Mouse (Mus musculus) hindbrain, postnatal 0 days (tissue): ENCODE measurements around the gene Stil. TPM values are rescaled to one million over a fixed set of nuclear protein-coding genes. Genes with fewer than 3 reads are reported as not detected.
A peak's percentile ranks its signal among the peaks of the same experiment; 100 is the strongest.

Source experiments
- ATAC-seq: fragments of 200-750 bp; cut with Nextera tagmentation; 2 replicates; pipeline ENCODE4 v1.8.0; 2017; ENCODE audit warnings: mild to moderate bottlenecking, moderate TSS enrichment, moderate library complexity
- DNase-seq: peaks from one replicate; pipeline ENCODE4 v3.0.0-alpha.2; 2015; ENCODE audit warnings: low spot score
- H3K27ac ChIP-seq: fragments of 300-500 bp; sonication (generic); 2 replicates; pipeline ENCODE4 v1.5.1; 2014; ENCODE audit warnings: mild to moderate bottlenecking
- H3K27me3 ChIP-seq: fragments of 300-500 bp; sonication (generic); 2 replicates; pipeline ENCODE4 v1.6.1; 2014; ENCODE audit warnings: low read length, mixed read lengths; ENCODE audit not compliant: insufficient read depth
- H3K36me3 ChIP-seq: fragments of 300-500 bp; sonication (generic); 2 replicates; pipeline ENCODE4 v1.6.1; 2014; ENCODE audit warnings: low read length, mixed read lengths; ENCODE audit not compliant: insufficient read depth
- H3K4me1 ChIP-seq: fragments of 300-500 bp; sonication (generic); 2 replicates; pipeline ENCODE4 v1.6.1; 2014; ENCODE audit warnings: antibody characterized with exemption, low read length, mixed read lengths; ENCODE audit not compliant: insufficient read depth
- H3K4me2 ChIP-seq: fragments of 300-500 bp; sonication (generic); 2 replicates; pipeline ENCODE4 v1.6.1; 2014; ENCODE audit warnings: low read depth, mild to moderate bottlenecking, low read length, moderate library complexity, mixed read lengths
- H3K4me3 ChIP-seq: fragments of 300-500 bp; sonication (generic); 2 replicates; pipeline ENCODE4 v1.5.1; 2014; ENCODE audit warnings: low read length
- H3K9ac ChIP-seq: fragments of 300-500 bp; sonication (generic); replicated peaks from 2 replicates; pipeline ENCODE4 v1.6.1; 2014; ENCODE audit warnings: mild to moderate bottlenecking, low read length, moderate library complexity, mixed read lengths
- H3K9me3 ChIP-seq: fragments of 300-500 bp; sonication (generic); 2 replicates; pipeline ENCODE4 v1.6.1; 2016; ENCODE audit warnings: low read length, mixed read lengths
- CTCF ChIP-seq: IDR thresholded peaks from 2 replicates; pipeline ENCODE4 v1.5.1; 2016; ENCODE audit warnings: antibody characterized with exemption, control low read depth, low read depth
- WGBS: fragments of 180-500 bp; shearing (Covaris S2); extraction: QIAGEN DNeasy Blood & Tissue Kit; methylation state at CpG from one replicate; pipeline ENCODE4 v1.1.7; 2014; 5-methylcytosine and 5-hydroxymethylcytosine counted together
- polyA plus RNA-seq: library from polyadenylated mRNA; unstranded; fragments of >200 nt; fragmentation: Nextera tagmentation; extraction: Ambion mirVana; gene quantifications from 2 replicates; pipeline ENCODE4 v1.2.1, GENCODE M21; 2015
- total RNA-seq: library from RNA; depleted of rRNA; stranded (reverse); fragments of >200 nt; gene quantifications from 2 replicates; pipeline ENCODE4 v1.2.3, GENCODE M21; 2014

Gene Stil
- total and polyA plus RNA-seq, 2 experiments from 2014 or later: 2.3 to 2.8 TPM

DNA sequence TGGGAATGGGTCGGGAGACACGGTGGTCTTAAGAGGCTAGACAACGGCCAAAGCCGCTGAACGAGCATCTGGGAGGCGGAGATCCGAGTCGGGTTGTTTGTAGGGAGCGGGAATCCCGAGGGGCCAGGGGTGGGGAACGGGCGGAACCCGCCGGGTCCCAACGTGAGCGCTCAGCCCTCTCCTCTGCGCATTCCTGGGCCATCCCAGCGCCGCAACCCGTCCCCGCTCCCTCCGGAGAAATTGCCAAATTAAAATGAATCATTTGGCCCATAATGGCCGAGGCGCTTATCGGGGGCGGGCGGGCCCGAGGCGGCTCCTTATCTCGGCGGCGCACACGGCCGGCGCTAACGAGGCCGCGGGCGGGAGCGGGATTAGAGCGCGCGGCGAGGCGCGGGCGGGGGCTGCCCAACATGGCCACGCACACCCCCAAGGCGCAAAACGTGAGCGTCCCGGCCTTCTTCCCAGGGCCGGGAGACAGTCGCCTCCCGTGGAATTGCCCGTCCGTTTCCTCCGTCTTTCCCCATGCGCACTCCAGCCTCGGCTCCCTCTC is 56.5 kb downstream of the Stil start, which contains the start of gene Tal1:
Tal1 (plus strand) TSS at position 56 of the 550 bp plus-strand sequence.
- Histone ChIP-seq H3K4me2 (peak within 1 kb of the TSS; percentile 42), H3K9me3 (no peaks in the 10 kb centered on the region), H3K27ac (peak within 1 kb of the TSS; percentile 54; the same call in 1 of the 2 replicates), H3K4me3 (peak within 1 kb of the TSS; percentile 29), H3K27me3 (peaks cover 66% of the 10 kb centered on the region), H3K36me3 (no peaks in the 10 kb centered on the region), H3K9ac (peak within 1 kb of the TSS; percentile 18; the same call in 1 of the 2 replicates), H3K4me1 (peaks cover 5% of the 10 kb centered on the region)
- DNase-seq: no peak
- peak; percentile 45; the same call in 1 of the 2 replicates for ATAC-seq
- 1% methylated on average over 56 of the region's 60 CpGs for WGBS
- no peak for TF ChIP-seq CTCF

DNA sequence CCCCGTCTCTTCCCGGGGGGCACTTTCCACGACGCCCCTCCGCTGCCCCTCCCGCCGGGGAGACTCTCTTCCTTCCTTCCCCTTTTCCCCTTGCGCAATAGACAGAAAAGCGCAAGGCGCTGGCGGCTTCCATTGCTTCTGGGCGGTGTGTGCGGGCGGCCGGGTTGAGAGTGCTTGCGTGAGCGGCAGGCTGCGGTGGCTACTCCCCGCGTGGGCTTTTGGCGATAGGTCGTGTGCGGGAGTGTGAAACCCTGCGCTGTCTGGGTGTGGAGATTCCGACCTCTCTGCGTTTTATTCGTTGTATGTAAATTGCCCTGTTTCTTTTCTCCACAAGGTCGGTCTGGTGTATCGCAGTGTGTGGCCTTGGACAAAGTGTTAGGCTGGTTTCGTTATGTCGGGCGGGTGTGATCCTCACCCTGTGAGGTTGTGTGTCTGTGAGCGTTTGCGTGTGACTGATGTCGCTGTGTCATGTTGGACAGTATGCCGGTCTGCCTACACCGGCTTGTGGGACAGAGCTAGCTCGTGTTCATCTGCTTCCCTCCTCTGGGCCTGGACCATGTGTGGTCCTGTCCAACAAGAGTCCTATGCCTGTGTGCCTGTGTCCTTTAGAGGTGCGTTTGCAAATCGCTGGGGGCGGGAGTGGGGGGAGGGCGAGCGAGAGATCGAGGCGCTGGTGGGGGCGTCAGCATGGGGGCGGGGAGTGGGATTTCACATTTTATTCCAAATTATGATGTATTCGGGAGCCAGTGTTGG is 57.1 kb downstream of the Stil start:
- H3K9ac ChIP-seq: peak overlapping the region; percentile 24; the same call in 1 of the 2 replicates

DNA sequence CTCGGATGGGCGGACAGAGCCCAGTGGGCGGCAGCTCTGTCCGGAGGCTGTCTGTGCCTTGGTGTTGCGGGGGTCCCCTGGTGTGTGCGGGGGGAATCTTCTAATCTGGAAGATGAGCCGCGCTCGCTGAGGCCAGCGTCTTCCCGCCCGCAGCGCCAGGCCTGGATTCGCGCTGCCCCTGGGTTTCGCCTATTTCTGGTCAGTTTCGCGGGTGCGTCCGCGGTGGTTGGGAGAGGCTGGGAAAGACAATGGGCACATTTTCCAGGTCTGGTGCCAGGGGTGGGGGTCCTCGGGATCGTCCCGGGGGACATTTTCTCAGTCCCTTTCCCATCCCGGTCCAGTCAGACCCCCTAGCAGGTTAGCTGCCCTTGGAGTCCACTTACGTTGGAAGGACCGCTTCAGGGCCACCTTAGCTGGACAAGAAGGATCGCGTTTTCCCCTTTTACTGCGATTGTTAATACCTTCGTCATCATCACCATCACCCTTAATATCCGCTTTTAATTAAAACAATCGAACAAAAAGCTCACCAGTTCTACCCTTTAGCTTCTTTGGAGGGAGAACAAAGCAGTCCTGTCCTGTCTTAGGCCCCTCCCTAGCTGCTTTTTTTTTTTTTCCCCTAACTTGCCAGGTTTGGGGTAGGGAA is 57.8 kb downstream of the Stil start:
- H3K9ac ChIP-seq: peak overlapping the region; percentile 24; the same call in 1 of the 2 replicates

More for the DNA sequence above, 57.1 kb downstream of the Stil start:
- Histone ChIP-seq H3K36me3 (no peaks in the 10 kb centered on the region), H3K27ac (peak overlapping the region; percentile 65; the same call in 1 of the 2 replicates), H3K4me2 (peak overlapping the region; percentile 42), H3K9me3 (no peaks in the 10 kb centered on the region), H3K27me3 (peaks cover 64% of the 10 kb centered on the region), H3K4me1 (peaks cover 5% of the 10 kb centered on the region), H3K4me3 (peak overlapping the region; percentile 29)
- no peak for TF ChIP-seq CTCF
- under 1% methylated on average over 47 of the region's 48 CpGs for WGBS
- ATAC-seq (peak; percentile 74), DNase-seq (no peak)

DNA sequence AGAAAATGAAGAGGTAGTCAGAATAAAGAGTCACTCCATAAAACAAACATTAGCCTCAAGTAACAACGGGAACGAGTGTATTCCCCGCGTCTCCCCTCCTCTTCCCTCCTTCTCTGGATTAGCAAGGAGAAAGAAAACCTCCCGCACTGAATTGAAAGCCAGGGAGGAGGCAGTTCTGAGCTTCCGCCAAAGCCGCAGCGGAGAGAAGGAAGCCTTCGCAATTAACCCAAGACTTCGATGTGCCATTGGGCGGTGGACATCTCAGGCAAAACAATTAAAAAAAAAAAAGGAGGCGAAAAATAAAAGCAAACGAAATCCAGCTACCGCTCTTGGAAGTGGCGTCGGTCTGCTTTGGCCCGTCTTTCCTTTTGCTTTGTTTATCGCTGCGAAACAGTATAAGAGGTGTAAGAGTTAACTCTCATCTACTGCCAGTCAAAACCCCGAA is 58.4 kb downstream of the Stil start:
- Histone ChIP-seq H3K4me1 (no peaks in the 10 kb centered on the region), H3K36me3 (no peaks in the 10 kb centered on the region), H3K4me3 (peak overlapping the region; percentile 29), H3K27me3 (peaks cover 59% of the 10 kb centered on the region), H3K4me2 (peak overlapping the region; percentile 31), H3K27ac (peak overlapping the region; percentile 65; the same call in 1 of the 2 replicates), H3K9me3 (no peaks in the 10 kb centered on the region), H3K9ac (peak overlapping the region; percentile 24; the same call in 1 of the 2 replicates)
- DNase-seq (no peak), ATAC-seq (no peak)
- under 1% methylated on average over 20 of the region's 20 CpGs for WGBS
- no peak for TF ChIP-seq CTCF

More for the DNA sequence above, 57.8 kb downstream of the Stil start:
- no peak for TF ChIP-seq CTCF
- ATAC-seq: peak; percentile 13; the same call in 1 of the 2 replicates
- no peak for DNase-seq
- peak overlapping the region; percentile 65; the same call in 1 of the 2 replicates for H3K27ac ChIP-seq
- H3K4me2 ChIP-seq: peak overlapping the region; percentile 42
- no peaks in the 10 kb centered on the region for H3K9me3 ChIP-seq
- H3K27me3 ChIP-seq: peaks cover 59% of the 10 kb centered on the region
- no peaks in the 10 kb centered on the region for H3K4me1 ChIP-seq
- under 1% methylated on average over 33 of the region's 33 CpGs for whole genome bisulfite sequencing
- H3K4me3 ChIP-seq: peak overlapping the region; percentile 29
- H3K36me3 ChIP-seq: no peaks in the 10 kb centered on the region

DNA sequence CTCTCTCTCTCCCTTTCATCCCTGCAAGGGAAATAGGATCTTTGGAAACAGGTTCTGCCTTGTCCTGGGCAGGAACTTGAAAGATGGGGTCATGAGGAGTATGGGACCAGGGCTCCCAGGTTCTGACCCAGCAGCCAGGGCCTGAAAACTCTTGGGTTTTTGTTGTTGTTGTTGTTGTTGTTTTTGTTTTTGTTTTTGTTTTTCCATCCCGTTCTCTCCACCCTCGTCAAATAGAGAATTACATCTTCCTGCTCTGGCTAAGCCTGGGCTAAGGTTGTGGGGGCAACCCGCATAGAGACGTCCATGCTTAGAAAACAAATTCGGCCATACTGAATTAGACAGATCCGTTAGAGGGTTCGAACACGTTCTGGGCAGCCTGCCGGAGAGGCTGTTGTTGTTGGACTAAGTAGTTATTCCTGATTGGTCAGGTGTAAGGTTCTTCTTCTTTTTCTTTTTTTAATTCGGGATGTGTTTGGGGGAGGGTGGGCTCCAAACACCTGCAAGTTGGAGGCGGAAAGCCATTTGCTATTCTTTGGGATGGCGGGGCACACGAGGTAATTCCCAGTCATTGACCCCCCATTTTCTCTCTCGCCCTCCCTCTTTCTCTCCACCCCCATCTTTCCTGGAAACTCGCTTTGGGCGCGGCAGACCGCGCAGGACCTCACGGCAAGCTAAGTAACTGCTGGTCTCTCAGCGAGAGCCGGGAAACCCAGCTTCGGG is 59.1 kb downstream of the Stil start:
- no peak overlapping the region for H3K9ac ChIP-seq
- H3K27me3 ChIP-seq: peaks cover 60% of the 10 kb centered on the region
- no peak for DNase-seq

DNA sequence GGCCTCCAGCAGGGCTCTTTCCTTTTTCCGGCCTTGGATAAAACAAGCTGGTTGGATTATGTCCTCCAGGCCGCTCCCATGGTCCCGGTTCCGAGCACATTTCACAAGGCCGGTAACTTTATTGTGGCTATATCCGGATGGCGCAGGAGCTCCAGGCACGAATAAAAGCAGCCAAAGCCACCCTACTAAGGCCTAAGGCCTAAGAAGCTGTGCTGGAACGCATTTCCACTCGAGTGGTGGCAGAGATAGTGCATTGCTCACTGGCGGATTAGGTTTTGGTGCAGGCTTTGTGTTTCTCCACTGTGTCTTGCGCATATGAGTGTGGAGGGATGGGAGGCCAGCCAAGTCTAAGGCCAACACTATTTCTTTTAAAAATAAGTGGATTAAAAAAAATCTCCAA is 59.9 kb downstream of the Stil start:
- Histone ChIP-seq H3K4me2 (peak overlapping the region; percentile 6; the same call in 1 of the 2 replicates), H3K9me3 (no peaks in the 10 kb centered on the region), H3K27ac (no peak overlapping the region), H3K9ac (no peak overlapping the region), H3K4me3 (peak overlapping the region; percentile 18; the same call in 1 of the 2 replicates), H3K27me3 (peaks cover 60% of the 10 kb centered on the region), H3K36me3 (no peaks in the 10 kb centered on the region), H3K4me1 (no peaks in the 10 kb centered on the region)
- 10% methylated on average over 12 of the region's 12 CpGs for WGBS
- no peak for TF ChIP-seq CTCF
- ATAC-seq (no peak), DNase-seq (no peak)

More for the DNA sequence above, 59.1 kb downstream of the Stil start:
- 3% methylated on average over 23 of the region's 23 CpGs for WGBS
- TF ChIP-seq CTCF: no peak
- ATAC-seq: no peak
- no peaks in the 10 kb centered on the region for H3K36me3 ChIP-seq
- no peaks in the 10 kb centered on the region for H3K9me3 ChIP-seq
- peak overlapping the region; percentile 31 for H3K4me2 ChIP-seq
- H3K4me1 ChIP-seq: no peaks in the 10 kb centered on the region
- H3K27ac ChIP-seq: peak overlapping the region; percentile 65; the same call in 1 of the 2 replicates
- H3K4me3 ChIP-seq: peak overlapping the region; percentile 29
